Mouse (Mus musculus) stomach, postnatal 0 days (tissue): ENCODE data around the gene Wdr27. TPM values are rescaled to one million over a fixed set of nuclear protein-coding genes. Genes with fewer than 3 reads are reported as not detected.
"Not testable (repeated sequence)": the region's sequence is repeated elsewhere in the genome, so short reads cannot be mapped to it uniquely, and the experiment has no call there.

Experiments used
- ATAC-seq: fragments of 200-750 bp; cut with Nextera tagmentation; 2 replicates; pipeline ENCODE4 v1.8.0; 2017; ENCODE audit not compliant: low FRiP score, low TSS enrichment
- DNase-seq: peaks from one replicate; pipeline ENCODE4 v3.0.0-alpha.2; 2016; ENCODE audit warnings: low spot score
- H3K27ac ChIP-seq: fragments of 300-500 bp; sonication (generic); replicated peaks from 2 replicates; pipeline ENCODE4 v1.5.1; 2014; ENCODE audit warnings: mild to moderate bottlenecking, control low read depth
- H3K27me3 ChIP-seq: fragments of 300-500 bp; sonication (generic); 2 replicates; pipeline ENCODE4 v1.6.1; 2014; ENCODE audit warnings: low read length; ENCODE audit not compliant: control insufficient read depth, insufficient read depth
- H3K36me3 ChIP-seq: fragments of 300-500 bp; sonication (generic); 2 replicates; pipeline ENCODE4 v1.6.1; 2014; ENCODE audit warnings: low read length, mixed read lengths; ENCODE audit not compliant: control insufficient read depth, insufficient read depth
- H3K4me1 ChIP-seq: fragments of 300-500 bp; sonication (generic); replicated peaks from 2 replicates; pipeline ENCODE4 v1.6.1; 2014; ENCODE audit warnings: antibody characterized with exemption; ENCODE audit not compliant: control insufficient read depth, insufficient read depth
- H3K4me2 ChIP-seq: fragments of 300-500 bp; sonication (generic); replicated peaks from 2 replicates; pipeline ENCODE4 v1.6.1; 2014; ENCODE audit warnings: low read depth, mild to moderate bottlenecking, control low read depth, moderate library complexity
- H3K4me3 ChIP-seq: fragments of 300-500 bp; sonication (generic); 2 replicates; pipeline ENCODE4 v1.5.1; 2014; ENCODE audit warnings: low read depth, low read length, control low read depth
- H3K9ac ChIP-seq: fragments of 300-500 bp; sonication (generic); 2 replicates; pipeline ENCODE4 v1.6.1; 2014; ENCODE audit warnings: mild to moderate bottlenecking, low read length, control low read depth, mixed read lengths
- H3K9me3 ChIP-seq: fragments of 300-500 bp; sonication (generic); 2 replicates; pipeline ENCODE4 v1.6.1; 2016; ENCODE audit warnings: low read length; ENCODE audit not compliant: control insufficient read depth
- CTCF ChIP-seq: IDR thresholded peaks from 2 replicates; pipeline ENCODE4 v1.5.1; 2016; ENCODE audit warnings: antibody characterized with exemption, low read depth, mild to moderate bottlenecking, moderate library complexity
- EP300 ChIP-seq: optimal IDR thresholded peaks from 2 replicates; pipeline ENCODE3; 2016; ENCODE audit warnings: antibody characterized with exemption
- WGBS: fragments of 180-500 bp; shearing (Covaris S2); extraction: QIAGEN DNeasy Blood & Tissue Kit; methylation state at CpG from one replicate; pipeline ENCODE4 v1.1.7; 2014; 5-methylcytosine and 5-hydroxymethylcytosine counted together
- polyA plus RNA-seq: library from polyadenylated mRNA; unstranded; fragments of >200 nt; fragmentation: Nextera tagmentation; extraction: Ambion mirVana; gene quantifications from 2 replicates; pipeline ENCODE4 v1.2.1, GENCODE M21; 2015

The Wdr27 gene
- polyA plus RNA-seq, 1 experiment from 2014 or later, result 9.0 TPM

- peak within 1 kb of the TSS; percentile 72 for H3K9ac ChIP-seq
- not testable (repeated sequence) for H3K36me3 ChIP-seq, H3K27me3 ChIP-seq, H3K4me1 ChIP-seq, H3K9me3 ChIP-seq
- peak within 1 kb of the TSS; percentile 88 for H3K4me2 ChIP-seq
- under 1% methylated on average over 43 of the region's 100 CpGs for WGBS
- peak within 1 kb of the TSS; percentile 62 for H3K4me3 ChIP-seq
- ATAC-seq (peak; percentile 86), DNase-seq (peak; percentile 58)
- H3K27ac ChIP-seq, result peak within 1 kb of the TSS; percentile 71
These were observed 18.1 kb upstream of the Wdr27 start, which contains the start of gene Phf10 for GRCm38 (mm10) chr17:14960951-14961556. Gene Phf10, minus strand, starts transcription at chr17:14961273.

- Histone ChIP-seq H3K36me3 (no peaks in the 10 kb centered on the region), H3K27me3 (no peaks in the 10 kb centered on the region), H3K27ac (peak overlapping the region; percentile 40; the same call in 1 of the 2 replicates), H3K4me2 (peak overlapping the region; percentile 88), H3K4me1 (peaks cover 2% of the 10 kb centered on the region; the same call in 1 of the 2 replicates), H3K4me3 (peak overlapping the region; percentile 62), H3K9me3 (no peaks in the 10 kb centered on the region), H3K9ac (peak overlapping the region; percentile 72)
- under 1% methylated on average over 19 of the region's 23 CpGs for WGBS
- TF ChIP-seq EP300 (no peak), CTCF (no peak)
- ATAC-seq (peak; percentile 14; the same call in 1 of the 2 replicates), DNase-seq (peak; percentile 31)
These were observed 17.6 kb upstream of the Wdr27 start for GRCm38 (mm10) chr17:14960520-14960919.

GRCm38 (mm10) chr17:14959979-14960378, 17.0 kb upstream of the Wdr27 start:
- Histone ChIP-seq H3K9me3 (no peaks in the 10 kb centered on the region), H3K9ac (peak overlapping the region; percentile 38; the same call in 1 of the 2 replicates), H3K4me2 (peak overlapping the region; percentile 50), H3K4me3 (peak overlapping the region; percentile 28), H3K27ac (no peak overlapping the region), H3K27me3 (no peaks in the 10 kb centered on the region), H3K4me1 (peaks cover 2% of the 10 kb centered on the region; the same call in 1 of the 2 replicates), H3K36me3 (no peaks in the 10 kb centered on the region)
- TF ChIP-seq CTCF (no peak), EP300 (no peak)
- WGBS, result 25% methylated on average over 3 of the region's 3 CpGs
- 0 out of 2 replicates have a peak, but pooled peaks have one; percentile 46 for ATAC-seq
- DNase-seq, result no peak

GRCm38 (mm10) chr17:14958686-14959327, 15.8 kb upstream of the Wdr27 start:
- no peak overlapping the region for H3K4me2 ChIP-seq
- H3K27ac ChIP-seq, result no peak overlapping the region
- no peaks in the 10 kb centered on the region for H3K9me3 ChIP-seq
- ATAC-seq, result no peak
- H3K27me3 ChIP-seq, result no peaks in the 10 kb centered on the region
- WGBS, result 85% methylated on average over 5 of the region's 5 CpGs
- TF ChIP-seq CTCF (no peak), EP300 (no peak)
- no peak for DNase-seq
- peaks cover 6% of the 10 kb centered on the region for H3K36me3 ChIP-seq
- no peak overlapping the region for H3K9ac ChIP-seq
- H3K4me3 ChIP-seq, result no peak overlapping the region
- H3K4me1 ChIP-seq, result peaks cover 2% of the 10 kb centered on the region; the same call in 1 of the 2 replicates

- H3K27ac ChIP-seq, result no peak overlapping the region
- no peaks in the 10 kb centered on the region for H3K27me3 ChIP-seq
- no peak overlapping the region for H3K4me2 ChIP-seq
- no peak for TF ChIP-seq EP300
- TF ChIP-seq CTCF, result no peak
- WGBS, result 82% methylated on average over 8 of the region's 8 CpGs
- H3K4me1 ChIP-seq, result no peaks in the 10 kb centered on the region
- H3K9me3 ChIP-seq, result no peaks in the 10 kb centered on the region
- no peak overlapping the region for H3K9ac ChIP-seq
- peak; percentile 48; the same call in 1 of the 2 replicates for ATAC-seq
- H3K36me3 ChIP-seq, result peaks cover 10% of the 10 kb centered on the region
- no peak overlapping the region for H3K4me3 ChIP-seq
- no peak for DNase-seq
These were observed 10.5 kb upstream of the Wdr27 start for GRCm38 (mm10) chr17:14953452-14953851.
